Mouse (Mus musculus): ENCODE measurements around the gene Lmna.

Gene Lmna

DNA sequence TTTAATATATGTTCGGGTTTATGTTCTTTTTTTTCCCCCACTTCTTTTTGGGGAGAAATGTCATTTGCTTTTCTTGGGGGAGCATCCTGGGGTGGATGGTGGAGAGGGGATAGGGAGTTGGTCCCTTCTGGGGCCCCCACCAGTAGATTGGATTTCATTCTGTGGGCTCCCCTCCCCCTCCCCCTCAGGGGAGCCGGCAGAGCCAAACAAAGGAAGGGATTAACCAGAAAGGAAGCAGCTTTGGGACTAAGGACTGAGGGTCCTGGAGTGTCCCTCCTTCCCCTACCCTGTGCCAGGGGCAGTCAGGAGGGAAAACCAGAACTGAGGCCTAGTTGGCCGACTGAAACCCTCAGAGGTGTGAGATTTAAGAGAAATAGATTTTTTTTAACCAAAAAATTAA is 29.6 kb upstream of the Lmna start:
- no peak for DNase-seq (ENCODE audit: low spot score in 2 of 2)

DNA sequence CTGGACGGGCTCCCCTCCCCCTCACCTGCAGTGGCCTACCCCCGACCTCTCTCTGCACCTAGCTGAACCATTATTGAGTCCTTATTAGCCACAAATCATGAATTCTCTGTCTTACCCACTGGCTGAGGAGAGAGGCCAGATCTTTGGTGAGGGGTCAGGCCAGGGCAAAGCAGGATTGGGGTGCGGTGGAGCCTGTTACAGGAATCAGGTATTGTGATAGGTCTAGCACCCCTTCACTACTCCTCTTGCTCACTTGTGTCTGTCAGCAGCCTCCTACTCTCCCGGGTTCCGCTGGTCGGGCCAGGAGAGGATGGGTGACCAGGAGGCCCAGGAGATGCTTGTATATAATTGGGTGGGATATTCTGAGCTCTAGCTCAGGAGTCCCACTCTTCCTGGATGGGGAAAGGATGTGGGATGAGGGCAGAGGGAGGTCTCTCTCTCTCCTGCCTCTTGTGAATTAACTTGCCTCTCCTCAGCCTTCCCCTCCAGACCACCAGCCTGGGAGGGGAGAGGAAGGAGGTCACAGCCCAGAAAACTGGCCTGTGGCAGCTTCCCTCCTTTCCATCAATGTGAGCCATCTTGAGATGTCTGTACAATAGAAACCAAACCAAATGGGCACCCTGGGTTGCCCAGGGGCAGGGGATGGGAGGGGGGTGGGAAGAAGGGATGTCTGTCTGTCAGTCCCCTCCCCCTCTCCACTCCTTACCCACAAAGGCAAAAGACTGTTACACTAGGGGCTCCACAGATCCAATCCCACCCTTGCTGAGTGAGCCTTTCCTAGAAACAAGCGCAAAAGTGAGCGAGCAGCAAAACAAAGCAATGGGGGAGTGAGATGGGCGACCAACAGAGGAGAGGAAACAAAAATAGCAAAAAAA is 28.8 kb upstream of the Lmna start:
- no peak for DNase-seq (ENCODE audit: low spot score in 2 of 2)

DNA sequence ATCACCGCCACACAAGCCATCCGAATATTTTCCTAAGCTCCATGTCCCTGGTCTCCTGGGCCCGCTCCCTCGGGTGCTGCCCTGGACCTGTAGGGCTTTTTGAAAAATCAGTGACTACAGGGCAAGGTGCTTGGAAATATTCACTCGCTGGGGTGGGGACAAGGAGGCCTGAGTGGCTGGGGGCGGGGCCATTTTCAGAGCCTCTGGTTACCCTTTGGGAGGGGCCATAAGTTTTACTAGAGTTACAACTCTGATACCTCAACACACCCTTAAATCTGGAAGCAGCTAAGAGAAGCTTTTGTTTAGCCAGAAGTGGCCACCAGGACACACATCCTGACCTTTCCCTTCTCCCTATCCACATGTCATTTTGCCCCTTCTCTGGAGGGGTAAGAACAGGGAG is 27.4 kb upstream of the Lmna start:
- no peak for DNase-seq (ENCODE audit: low spot score in 2 of 2)

DNA sequence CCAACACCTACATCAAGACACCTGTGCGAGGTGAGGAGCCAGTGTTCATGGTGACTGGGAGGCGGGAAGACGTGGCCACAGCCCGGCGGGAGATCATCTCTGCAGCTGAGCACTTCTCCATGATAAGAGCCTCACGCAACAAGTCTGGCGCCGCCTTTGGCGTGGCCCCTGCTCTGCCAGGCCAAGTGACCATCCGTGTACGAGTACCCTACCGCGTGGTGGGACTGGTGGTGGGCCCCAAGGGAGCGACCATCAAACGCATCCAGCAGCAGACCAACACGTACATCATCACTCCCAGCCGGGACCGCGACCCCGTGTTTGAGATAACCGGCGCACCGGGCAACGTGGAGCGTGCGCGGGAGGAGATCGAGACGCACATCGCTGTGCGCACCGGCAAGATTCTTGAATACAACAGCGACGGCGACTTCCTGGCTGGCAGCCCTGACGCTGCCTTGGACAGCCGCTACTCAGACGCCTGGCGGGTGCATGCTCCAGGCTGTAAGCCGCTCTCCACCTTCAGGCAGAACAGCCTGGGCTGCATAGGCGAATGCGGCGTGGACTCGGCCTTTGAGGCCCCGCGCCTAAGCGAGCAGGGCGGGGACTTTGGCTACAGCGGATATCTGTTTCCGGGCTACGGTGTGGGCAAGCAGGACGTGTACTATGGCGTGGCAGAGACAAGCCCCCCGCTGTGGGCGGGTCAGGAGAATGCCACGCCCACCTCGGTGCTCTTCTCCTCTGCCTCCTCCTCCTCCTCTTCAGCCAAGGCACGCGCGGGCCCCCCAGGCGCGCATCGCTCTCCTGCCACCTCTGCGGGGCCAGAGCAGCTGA is 26.6 kb upstream of the Lmna start:
- DNase-seq (ENCODE audit: low spot score in 2 of 2) = peak; percentile 66 to 83

DNA sequence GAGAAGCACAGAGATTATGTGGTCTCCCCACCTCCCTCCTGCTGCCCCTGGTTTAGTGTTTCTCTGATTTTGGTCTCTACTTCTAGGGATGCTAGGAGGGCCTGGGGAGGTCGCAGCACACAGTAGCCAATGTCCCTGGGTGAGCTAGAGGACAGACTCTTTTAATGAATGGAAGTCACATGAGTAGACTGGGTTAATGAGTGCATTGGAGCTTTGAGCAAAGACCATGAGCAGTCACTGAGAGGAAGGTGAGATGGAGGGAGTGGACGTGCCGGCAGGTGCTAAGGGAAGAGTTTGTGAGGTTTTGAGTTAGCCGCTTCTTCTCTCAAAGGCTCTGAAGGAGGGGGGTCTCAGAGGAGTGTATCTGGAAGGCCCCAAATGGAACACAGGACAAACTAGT is 25.8 kb upstream of the Lmna start:
- DNase-seq (ENCODE audit: low spot score in 2 of 2) = no peak

DNA sequence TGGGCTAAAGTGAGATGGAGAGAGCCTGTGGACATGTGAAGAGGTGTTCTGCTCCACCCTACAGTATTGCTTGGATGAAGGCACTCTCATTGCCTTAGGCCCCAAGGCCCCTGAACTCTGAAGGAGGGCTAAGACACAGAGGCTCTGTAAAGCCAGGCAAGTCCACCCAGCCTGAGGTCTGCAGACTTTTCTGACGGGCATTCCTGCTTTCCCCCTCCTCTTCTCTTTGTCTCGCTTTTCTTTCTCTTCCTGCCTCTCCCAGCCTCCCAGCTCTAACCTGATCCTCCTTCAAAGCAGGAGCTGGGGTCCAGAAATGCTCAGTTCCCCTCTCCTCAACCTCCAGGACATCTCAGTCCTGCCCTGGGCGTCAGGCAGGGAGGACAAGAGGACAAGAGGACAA is 25.2 kb upstream of the Lmna start:
- no peak for DNase-seq (ENCODE audit: low spot score in 2 of 2)

DNA sequence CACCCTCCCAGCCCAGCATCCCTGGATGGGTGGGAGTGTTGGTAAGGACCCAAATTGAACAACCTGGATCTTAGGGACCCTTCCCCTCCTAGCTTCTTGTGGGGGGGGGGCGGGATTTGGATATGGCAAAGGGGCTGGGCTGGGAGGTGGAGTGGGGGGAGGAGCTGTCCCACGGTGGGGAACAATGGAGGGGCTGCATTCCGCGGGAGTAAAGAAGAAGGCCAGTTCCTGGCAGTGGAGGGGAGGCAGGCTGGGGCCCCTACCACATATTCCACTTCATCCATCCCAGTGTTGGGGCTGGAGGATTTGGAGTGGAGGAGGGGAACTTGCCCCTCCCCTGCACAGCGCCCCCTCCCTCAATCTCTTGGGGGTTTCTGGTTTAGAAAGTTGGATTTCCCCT is 23.9 kb upstream of the Lmna start:
- no peak for DNase-seq (ENCODE audit: low spot score in 2 of 2)

DNA sequence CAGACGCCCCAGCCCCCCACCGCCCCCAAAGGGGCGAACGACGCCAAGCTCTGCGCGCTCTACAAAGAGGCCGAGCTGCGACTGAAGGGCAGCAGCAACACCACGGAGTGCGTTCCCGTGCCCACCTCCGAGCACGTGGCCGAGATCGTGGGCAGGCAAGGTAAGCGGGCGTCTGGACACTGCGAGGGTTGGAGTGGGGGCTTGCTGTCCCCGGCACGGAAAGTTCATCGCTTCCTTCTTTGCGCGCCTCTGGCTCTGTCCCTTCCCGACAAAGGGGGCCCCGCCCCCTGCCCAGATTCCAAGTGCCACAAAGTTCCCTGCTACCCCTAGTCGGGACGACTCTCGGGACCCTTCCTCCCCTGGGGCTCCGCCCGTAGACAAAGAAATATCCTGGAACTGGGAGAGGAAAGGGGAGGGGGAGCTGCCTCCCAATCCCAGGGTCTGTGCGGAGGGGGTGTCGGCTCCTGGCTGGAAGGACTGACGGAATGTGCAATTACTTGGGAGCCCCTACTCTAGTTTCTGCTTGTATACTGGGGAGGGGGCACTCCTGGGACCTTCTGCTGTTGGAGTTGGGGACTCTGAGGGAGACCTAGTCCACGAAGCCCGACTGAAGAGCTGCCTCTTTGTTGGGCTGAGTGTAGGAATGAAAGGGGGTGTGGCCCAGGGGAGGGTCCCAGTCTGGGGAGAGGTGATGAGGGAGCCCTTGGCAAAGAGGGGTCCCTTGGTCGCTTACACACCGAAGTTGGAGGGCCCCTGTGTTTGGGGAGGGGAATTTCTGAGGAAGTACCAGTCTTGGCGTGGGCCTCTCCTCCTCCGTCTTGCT is 23.1 kb upstream of the Lmna start:
- DNase-seq (ENCODE audit: low spot score in 2 of 2) = no peak

DNA sequence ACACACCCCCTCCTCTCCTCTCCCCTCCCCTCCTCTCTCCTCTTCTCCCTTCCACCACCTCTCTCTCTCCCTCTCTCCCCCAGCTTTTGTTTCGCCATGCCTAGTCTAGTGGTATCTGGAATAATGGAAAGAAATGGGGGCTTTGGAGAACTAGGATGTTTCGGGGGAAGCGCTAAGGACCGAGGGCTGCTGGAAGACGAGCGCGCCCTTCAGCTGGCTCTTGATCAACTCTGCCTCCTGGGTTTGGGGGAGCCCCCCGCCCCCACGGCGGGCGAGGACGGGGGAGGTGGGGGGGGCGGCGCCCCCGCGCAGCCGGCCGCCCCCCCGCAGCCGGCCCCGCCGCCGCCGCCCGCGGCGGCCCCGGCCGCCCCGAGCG is 22.5 kb upstream of the Lmna start, which contains the start of gene Mex3a:
Gene Mex3a (plus strand): TSS at position 97 of the 376 bp plus-strand sequence.
- no peak for DNase-seq (ENCODE audit: low spot score in 2 of 2)

DNA sequence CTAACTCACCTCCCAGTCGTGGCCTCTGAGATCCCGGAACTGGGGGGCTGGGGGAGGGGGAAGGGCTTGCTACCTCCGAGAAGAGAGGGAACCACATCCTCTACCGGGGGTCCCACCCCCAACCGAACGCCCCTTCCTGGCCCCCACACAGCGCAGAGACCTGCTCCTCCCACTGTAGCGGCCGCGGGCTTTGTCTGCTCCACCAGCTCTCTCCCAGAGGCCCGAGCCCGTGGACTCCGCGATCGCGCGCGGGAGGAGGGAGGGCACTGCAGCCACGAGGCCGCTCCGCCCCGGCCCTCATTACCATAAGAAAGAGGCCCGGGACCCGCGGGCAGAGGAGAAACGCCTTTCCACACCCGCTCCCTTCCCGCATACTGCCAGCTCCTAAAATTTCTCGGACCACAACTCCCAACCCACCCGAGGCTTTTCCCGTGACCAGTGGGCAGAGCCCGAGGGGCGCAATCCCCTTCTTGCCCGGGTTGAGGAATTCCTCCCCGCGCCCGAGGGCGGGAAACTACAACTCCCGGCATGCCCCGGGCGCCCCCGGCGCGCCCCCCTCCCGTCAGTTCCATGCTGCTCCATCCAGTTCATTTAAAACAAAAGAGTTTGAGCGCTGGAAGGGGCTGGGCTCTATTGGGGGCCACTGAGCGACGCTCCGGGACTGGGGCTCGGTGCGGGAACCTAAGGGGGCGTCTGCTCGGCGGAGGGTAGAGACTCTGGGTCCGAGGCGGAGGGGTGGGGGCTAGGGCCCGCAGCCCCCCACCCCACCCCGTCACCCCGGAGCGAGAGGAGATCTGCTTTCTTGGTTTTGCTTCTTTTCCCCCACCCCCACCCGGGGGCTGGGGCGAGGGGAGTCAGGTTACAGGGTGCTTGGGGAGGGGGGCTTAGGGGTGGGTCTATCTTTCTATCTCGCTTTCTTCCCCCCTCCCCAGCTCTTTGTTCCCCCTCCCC is 21.9 kb upstream of the Lmna start:
- DNase-seq (ENCODE audit: low spot score in 2 of 2) = peak; percentile 84 to 90

DNA sequence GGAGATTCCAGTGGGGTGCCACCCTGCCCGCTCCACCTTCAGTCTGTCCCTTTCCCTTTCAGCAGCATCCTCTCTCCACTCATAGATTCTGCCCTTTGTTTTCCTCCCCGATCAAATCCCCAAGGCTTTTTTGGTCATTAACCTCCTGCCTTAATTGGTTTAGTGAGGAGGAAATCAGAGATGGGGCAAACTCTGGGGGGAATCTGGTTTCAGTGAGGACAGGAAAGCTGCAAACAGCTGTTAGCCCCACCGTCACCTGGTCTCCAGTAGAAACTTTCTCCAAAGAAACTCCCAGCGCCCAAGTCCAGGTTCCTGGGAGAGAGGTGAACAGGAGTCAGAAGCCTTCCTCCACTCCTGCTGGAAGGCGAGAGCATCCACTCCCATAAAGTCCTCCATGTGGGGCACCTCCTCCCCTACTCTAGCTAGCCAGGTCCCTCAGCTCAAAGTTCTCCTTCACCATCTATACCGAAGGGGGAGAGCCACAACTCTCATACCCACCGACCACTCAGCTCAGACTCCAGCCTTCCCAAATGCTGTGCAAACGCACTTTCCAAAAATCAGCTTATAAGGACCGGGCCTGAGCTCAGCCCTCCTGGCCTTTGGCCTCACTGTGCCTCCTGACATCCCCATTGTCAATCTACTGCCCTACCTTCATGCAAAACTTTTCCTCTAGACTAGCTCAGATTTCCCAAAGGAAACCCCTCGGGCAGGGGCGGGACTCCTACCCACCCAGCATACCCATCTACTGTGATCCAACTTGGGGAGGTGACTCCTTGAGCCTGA is 20.5 kb upstream of the Lmna start:
- no peak for DNase-seq (ENCODE audit: low spot score in 2 of 2)

DNA sequence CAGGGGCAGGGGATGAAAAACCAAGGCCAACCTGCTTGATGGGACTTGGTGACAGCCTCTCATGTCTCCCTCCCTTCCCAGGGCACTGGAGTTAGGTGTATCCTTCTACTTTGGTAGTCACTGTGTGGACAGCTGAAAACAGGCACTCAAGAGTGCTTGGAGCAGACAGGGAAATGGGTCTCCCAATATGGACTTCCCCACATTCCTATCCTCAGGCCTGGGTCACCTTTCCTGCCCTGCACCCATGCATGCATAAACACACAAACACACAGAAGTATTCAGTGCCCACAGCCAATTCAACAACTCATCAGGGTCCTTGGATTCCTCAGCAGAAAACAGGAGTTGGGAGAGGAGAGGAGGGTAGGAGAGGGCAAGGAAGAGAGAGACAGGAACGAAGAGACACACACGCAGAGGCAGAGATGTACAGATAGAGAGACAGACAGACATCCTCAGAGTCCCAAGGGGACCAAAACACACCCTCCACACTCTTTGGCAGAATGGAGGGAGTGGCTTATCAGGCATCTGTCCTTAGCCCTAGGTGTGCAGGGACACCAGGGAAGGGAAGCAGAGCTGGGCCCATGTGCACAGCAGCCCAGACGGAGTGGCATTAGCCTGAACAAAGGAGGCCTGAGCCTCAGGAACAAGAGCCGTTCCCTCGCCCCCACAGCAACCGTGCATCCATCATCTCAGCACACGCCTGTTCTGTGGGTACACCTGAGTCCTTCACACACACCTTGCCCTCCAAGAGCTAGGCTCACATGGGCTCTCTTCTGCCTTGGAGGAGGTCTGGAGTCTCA is 19.6 kb upstream of the Lmna start:
- DNase-seq (ENCODE audit: low spot score in 2 of 2) = no peak

DNA sequence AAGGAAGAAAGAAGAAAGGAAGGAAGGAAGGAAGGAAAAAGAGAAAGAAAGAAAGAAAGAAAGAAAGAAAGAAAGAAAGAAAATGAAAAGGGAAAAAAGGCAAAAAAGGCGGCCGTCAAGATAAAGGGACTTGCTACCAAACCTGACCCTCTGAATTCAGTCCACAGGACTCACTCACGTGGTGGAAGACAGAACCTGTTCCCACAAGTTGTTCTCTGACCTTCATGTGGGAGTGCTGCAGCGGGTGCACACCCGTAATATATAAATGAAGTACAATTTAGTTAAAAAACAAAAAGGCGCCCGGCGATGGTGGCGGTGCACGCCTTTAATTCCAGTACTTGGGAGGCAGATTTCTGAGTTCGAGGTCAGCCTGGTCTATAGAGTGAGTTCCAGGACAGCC is 18.9 kb upstream of the Lmna start:
- no peak for DNase-seq (ENCODE audit: low spot score in 2 of 2)

DNA sequence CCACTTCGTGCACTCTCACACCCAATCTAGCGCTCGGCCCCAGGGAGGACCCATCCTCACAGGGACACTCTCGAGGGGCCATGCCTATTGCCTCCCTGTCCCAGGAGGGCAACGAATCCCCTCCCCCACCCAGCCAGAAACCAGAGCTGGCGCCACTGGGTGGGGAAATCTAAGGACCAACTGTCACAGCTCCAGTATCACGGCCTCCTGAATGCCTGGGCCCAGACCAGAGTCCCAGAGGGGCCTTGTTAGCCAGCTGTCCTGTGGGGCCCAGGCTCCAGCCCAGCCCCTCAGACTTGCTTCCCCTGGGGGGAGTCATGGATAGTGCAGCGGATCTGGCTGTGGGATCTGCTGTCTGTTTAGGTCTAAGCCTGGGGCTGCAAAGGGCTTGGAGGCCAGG is 17.8 kb upstream of the Lmna start:
- no peak for DNase-seq (ENCODE audit: low spot score in 2 of 2)

DNA sequence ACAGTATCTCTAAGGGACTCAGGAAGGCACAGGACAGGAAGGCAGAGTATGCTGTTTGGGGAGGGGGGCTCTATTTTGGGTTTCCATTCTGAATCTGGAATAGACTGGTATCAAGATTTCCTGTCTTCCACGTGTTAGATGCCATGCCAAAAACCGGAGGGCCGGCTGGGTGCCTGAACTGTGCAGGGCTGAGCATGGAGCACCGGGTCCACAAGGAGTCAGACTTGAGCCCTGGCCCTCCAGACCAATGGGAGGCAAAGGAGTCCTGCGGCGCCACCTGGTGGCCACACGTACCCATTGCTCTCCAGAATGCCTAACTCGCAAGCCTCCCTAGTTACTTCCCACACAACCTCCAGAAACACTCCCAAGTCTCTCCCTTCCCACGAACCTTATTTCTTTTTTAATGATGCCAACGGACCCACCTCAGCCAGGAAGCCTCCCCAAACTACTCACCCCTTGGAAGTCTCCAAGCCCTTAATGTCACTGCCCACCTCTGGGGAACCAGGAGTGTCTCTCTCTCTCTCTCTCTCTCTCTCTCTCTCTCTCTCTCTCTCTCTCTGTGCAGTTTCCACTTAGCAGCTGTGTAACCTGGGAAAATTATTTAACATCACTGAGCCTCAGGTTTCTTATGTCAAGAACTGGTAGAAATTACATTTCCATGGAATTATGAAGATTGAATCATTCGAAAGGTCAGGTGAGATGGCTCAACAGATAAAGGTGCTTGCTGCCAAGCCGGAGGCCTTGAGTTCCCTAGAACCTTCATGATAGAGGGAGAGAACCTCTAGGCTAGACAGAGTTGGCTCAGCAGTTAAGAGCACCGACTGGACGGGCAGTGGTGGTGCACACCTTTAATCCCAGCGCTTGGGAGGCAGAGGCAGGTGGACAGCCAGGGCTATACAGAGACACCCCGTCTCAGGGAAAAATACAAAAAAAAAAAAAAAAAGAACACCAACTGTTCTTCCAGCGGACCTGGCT is 16.7 kb upstream of the Lmna start:
- DNase-seq (ENCODE audit: low spot score in 2 of 2) = peak; percentile 79 to 80

DNA sequence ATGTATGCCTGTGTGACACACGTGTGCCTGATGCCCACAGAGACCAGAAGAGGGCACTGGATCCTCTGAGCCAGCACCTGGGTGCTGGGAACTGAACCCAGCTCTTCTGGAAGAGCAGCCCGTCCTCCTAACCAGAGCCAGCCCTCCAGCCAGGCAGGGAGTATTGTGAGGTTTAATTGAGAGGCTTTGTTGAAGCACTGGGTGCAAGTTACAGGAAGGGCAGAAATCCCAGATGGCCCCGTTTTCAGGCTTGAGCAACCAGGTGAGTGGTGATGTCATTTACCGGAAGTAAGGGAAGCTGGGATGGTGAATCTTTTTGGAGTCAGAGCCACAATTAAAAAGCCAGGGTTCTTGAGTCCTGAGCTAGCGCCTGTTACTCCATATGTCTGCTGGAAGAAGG is 15.3 kb upstream of the Lmna start:
- DNase-seq (ENCODE audit: low spot score in 2 of 2) = no peak

DNA sequence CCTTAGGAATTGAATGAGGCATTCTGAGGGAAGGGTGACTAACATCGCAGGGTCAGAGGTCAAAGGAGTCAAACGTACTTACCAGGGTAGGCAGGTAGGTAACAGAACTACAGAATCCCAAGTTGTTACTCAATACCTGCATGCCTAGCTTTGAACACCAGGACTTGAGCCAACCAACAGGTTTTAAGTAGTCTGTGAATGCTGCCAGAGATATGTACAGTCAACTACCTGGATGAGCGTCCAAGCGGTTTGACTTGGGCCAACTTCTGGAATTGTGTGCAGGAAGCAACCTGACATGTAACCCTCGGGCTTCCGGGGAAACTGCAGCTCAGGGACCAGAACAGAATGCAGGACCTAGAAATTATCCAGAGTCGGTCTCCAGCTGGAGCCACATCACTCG is 13.3 kb upstream of the Lmna start:
- DNase-seq (ENCODE audit: low spot score in 2 of 2) = no peak

DNA sequence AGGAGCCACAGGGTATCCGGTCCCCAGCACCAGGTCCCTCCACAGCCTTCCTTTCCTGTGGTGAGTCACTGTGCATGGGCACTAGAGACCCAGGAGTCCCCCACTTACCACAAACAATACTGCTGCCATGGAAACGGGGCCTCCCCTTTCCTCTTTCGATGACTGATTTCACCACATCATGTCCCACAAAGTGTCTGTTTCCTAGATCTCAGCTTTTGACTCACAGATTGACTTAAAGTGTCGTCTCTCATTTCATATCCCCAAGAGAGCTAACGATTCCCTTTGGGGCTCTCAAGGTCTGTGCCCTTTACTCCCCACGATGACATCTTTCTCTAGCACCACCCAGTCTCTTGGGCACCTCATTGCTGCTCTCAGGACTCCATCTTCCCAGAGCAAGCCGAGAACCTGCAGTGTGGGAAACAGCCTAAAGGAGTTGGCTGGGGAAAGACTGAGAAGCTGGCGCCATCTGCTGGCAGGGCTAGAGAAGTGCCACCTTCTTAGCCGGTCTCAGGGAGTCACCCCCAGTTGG is 12.1 kb upstream of the Lmna start:
- peak; percentile 60 to 66 for DNase-seq (ENCODE audit: low spot score in 2 of 2)
